Mouse (Mus musculus): ENCODE results near the gene L3mbtl3. TPM values are rescaled to one million over a fixed set of nuclear protein-coding genes. Genes with fewer than 3 reads are reported as not detected.

L3mbtl3 gene
- total and polyA plus RNA-seq, 2 experiments from 2014 or later = 19.2 to 56.5 TPM

- WGBS = 92% methylated on average over 2 of the region's 2 CpGs
- H3K4me3 ChIP-seq (ENCODE audit: low read depth, low read length) = no peak overlapping the region
These were observed 50.5 kb downstream of the L3mbtl3 start for GRCm38 (mm10) chr10:26325320-26325719.

GRCm38 (mm10) chr10:26322344-26323051, 53.3 kb downstream of the L3mbtl3 start:
- no peak for ATAC-seq
- peak; percentile 15; the same call in 1 of the 2 replicates for TF ChIP-seq CTCF (IDR thresholded peaks at IDR 0.05; ENCODE audit: low read depth)
- no peak for DNase-seq
- no peaks in the 10 kb centered on the region for H3K4me1 ChIP-seq (ENCODE audit: insufficient read depth)
- no peak overlapping the region for H3K4me3 ChIP-seq (ENCODE audit: low read depth, low read length)
- no peaks in the 10 kb centered on the region for H3K27me3 ChIP-seq (ENCODE audit: insufficient read depth, low read length)
- WGBS = 81% methylated on average over 7 of the region's 7 CpGs
- H3K9ac ChIP-seq = no peak overlapping the region
- no peak overlapping the region for H3K4me2 ChIP-seq (ENCODE audit: low read depth)
- no peak overlapping the region for H3K27ac ChIP-seq (ENCODE audit: low read depth, low read length)
- no peaks in the 10 kb centered on the region for H3K9me3 ChIP-seq (ENCODE audit: low read length)
- peaks cover 24% of the 10 kb centered on the region; the same call in 1 of the 2 replicates for H3K36me3 ChIP-seq (ENCODE audit: insufficient read depth)

More at GRCm38 (mm10) chr10:26325320-26325719, 50.5 kb downstream of the L3mbtl3 start:
- DNase-seq (no peak), ATAC-seq (no peak)
- TF ChIP-seq CTCF (IDR thresholded peaks at IDR 0.05; ENCODE audit: low read depth) = no peak
- Histone ChIP-seq H3K4me1 (ENCODE audit: insufficient read depth) (no peaks in the 10 kb centered on the region), H3K27ac (ENCODE audit: low read depth, low read length) (no peak overlapping the region), H3K9me3 (ENCODE audit: low read length) (no peaks in the 10 kb centered on the region), H3K36me3 (ENCODE audit: insufficient read depth) (peaks cover 17% of the 10 kb centered on the region), H3K4me2 (ENCODE audit: low read depth) (no peak overlapping the region), H3K27me3 (ENCODE audit: insufficient read depth, low read length) (no peaks in the 10 kb centered on the region), H3K9ac (no peak overlapping the region)

GRCm38 (mm10) chr10:26320679-26321078, 55.1 kb downstream of the L3mbtl3 start:
- H3K9ac ChIP-seq = no peak overlapping the region
- no peak overlapping the region for H3K4me3 ChIP-seq (ENCODE audit: low read depth, low read length)
- H3K27ac ChIP-seq (ENCODE audit: low read depth, low read length) = no peak overlapping the region
- H3K9me3 ChIP-seq (ENCODE audit: low read length) = no peaks in the 10 kb centered on the region
- H3K4me1 ChIP-seq (ENCODE audit: insufficient read depth) = no peaks in the 10 kb centered on the region
- TF ChIP-seq CTCF (IDR thresholded peaks at IDR 0.05; ENCODE audit: low read depth) = no peak
- no peaks in the 10 kb centered on the region for H3K27me3 ChIP-seq (ENCODE audit: insufficient read depth, low read length)
- DNase-seq = no peak
- H3K36me3 ChIP-seq (ENCODE audit: insufficient read depth) = peaks cover 27% of the 10 kb centered on the region
- no peak for ATAC-seq
- no peak overlapping the region for H3K4me2 ChIP-seq (ENCODE audit: low read depth)
- 90% methylated on average over 4 of the region's 4 CpGs for WGBS

- Histone ChIP-seq H3K9me3 (ENCODE audit: low read length) (no peaks in the 10 kb centered on the region), H3K27me3 (ENCODE audit: insufficient read depth, low read length) (no peaks in the 10 kb centered on the region), H3K36me3 (ENCODE audit: insufficient read depth) (peaks cover 33% of the 10 kb centered on the region), H3K4me1 (ENCODE audit: insufficient read depth) (no peaks in the 10 kb centered on the region), H3K9ac (no peak overlapping the region), H3K4me2 (ENCODE audit: low read depth) (no peak overlapping the region), H3K27ac (ENCODE audit: low read depth, low read length) (no peak overlapping the region), H3K4me3 (ENCODE audit: low read depth, low read length) (no peak overlapping the region)
- 81% methylated on average over 15 of the region's 15 CpGs for WGBS
- peak; percentile 69 for ATAC-seq
- no peak for TF ChIP-seq CTCF (IDR thresholded peaks at IDR 0.05; ENCODE audit: low read depth)
- peak; percentile 16 for DNase-seq
These were observed 61.4 kb downstream of the L3mbtl3 start for GRCm38 (mm10) chr10:26314327-26314726.

GRCm38 (mm10) chr10:26303485-26303884, 72.3 kb downstream of the L3mbtl3 start:
- no peaks in the 10 kb centered on the region for H3K27me3 ChIP-seq (ENCODE audit: insufficient read depth, low read length)
- H3K27ac ChIP-seq (ENCODE audit: low read depth, low read length) = no peak overlapping the region
- ATAC-seq (no peak), DNase-seq (no peak)
- WGBS = 86% methylated on average over 6 of the region's 6 CpGs
- H3K4me2 ChIP-seq (ENCODE audit: low read depth) = no peak overlapping the region
- H3K4me1 ChIP-seq (ENCODE audit: insufficient read depth) = no peaks in the 10 kb centered on the region
- TF ChIP-seq CTCF (IDR thresholded peaks at IDR 0.05; ENCODE audit: low read depth) = no peak
- no peaks in the 10 kb centered on the region for H3K9me3 ChIP-seq (ENCODE audit: low read length)
- peaks cover 17% of the 10 kb centered on the region; the same call in 1 of the 2 replicates for H3K36me3 ChIP-seq (ENCODE audit: insufficient read depth)
- no peak overlapping the region for H3K4me3 ChIP-seq (ENCODE audit: low read depth, low read length)
- H3K9ac ChIP-seq = no peak overlapping the region

- no peaks in the 10 kb centered on the region for H3K9me3 ChIP-seq (ENCODE audit: low read length)
- 0 out of 2 replicates have a peak, but pooled peaks cover under 1% of the 10 kb centered on the region for H3K4me1 ChIP-seq (ENCODE audit: insufficient read depth)
- TF ChIP-seq CTCF (IDR thresholded peaks at IDR 0.05; ENCODE audit: low read depth) = no peak
- DNase-seq (no peak), ATAC-seq (no peak)
- no peak overlapping the region for H3K9ac ChIP-seq
- no peak overlapping the region for H3K27ac ChIP-seq (ENCODE audit: low read depth, low read length)
- 84% methylated on average over 4 of the region's 4 CpGs for WGBS
- H3K27me3 ChIP-seq (ENCODE audit: insufficient read depth, low read length) = no peaks in the 10 kb centered on the region
- no peak overlapping the region for H3K4me2 ChIP-seq (ENCODE audit: low read depth)
- H3K4me3 ChIP-seq (ENCODE audit: low read depth, low read length) = no peak overlapping the region
- H3K36me3 ChIP-seq (ENCODE audit: insufficient read depth) = peaks cover 9% of the 10 kb centered on the region; the same call in 1 of the 2 replicates
These were observed 73.4 kb downstream of the L3mbtl3 start for GRCm38 (mm10) chr10:26302336-26302735.

GRCm38 (mm10) chr10:26297626-26298025, 78.1 kb downstream of the L3mbtl3 start:
- H3K27ac ChIP-seq (ENCODE audit: low read depth, low read length) = no peak overlapping the region
- H3K4me1 ChIP-seq (ENCODE audit: insufficient read depth) = 0 out of 2 replicates have a peak, but pooled peaks cover 3% of the 10 kb centered on the region
- ATAC-seq (no peak), DNase-seq (peak; percentile 18)
- 0 out of 2 replicates have a peak, but pooled peaks have one; percentile 18 for TF ChIP-seq CTCF (IDR thresholded peaks at IDR 0.05; ENCODE audit: low read depth)
- 70% methylated on average over 7 of the region's 7 CpGs for WGBS
- no peak overlapping the region for H3K4me3 ChIP-seq (ENCODE audit: low read depth, low read length)
- H3K9me3 ChIP-seq (ENCODE audit: low read length) = no peaks in the 10 kb centered on the region
- no peaks in the 10 kb centered on the region for H3K27me3 ChIP-seq (ENCODE audit: insufficient read depth, low read length)
- H3K4me2 ChIP-seq (ENCODE audit: low read depth) = no peak overlapping the region
- peaks cover 10% of the 10 kb centered on the region for H3K36me3 ChIP-seq (ENCODE audit: insufficient read depth)
- H3K9ac ChIP-seq = no peak overlapping the region
